Mouse (Mus musculus) CH12.LX (cell line): ENCODE results near the gene Slc13a4. TPM values are rescaled to one million over a fixed set of nuclear protein-coding genes. Genes with fewer than 3 reads are reported as not detected.

Source experiments
- DNase-seq: peaks from one replicate; pipeline ENCODE4 v3.0.0-alpha.2; 2013; ENCODE audit errors: extremely low read depth
- H3K27ac ChIP-seq: 2 replicates; pipeline ENCODE4 v1.5.1; 2012; ENCODE audit warnings: low read depth, mild to moderate bottlenecking, control low read depth, moderate library complexity; ENCODE audit not compliant: insufficient read depth
- H3K27me3 ChIP-seq: replicated peaks from 2 replicates; pipeline ENCODE3; 2012; ENCODE audit warnings: inconsistent platforms
- H3K36me3 ChIP-seq, 2 experiments: replicated peaks in 1 of 2; 2 replicates each; pipeline versions ENCODE3 to v1.6.1; 2012; ENCODE audit warnings: inconsistent platforms in 1 of 2, low read length in 1 of 2, mild to moderate bottlenecking in 1 of 2, mixed read lengths in 1 of 2, moderate library complexity in 1 of 2; ENCODE audit not compliant: control insufficient read depth in 1 of 2, insufficient read depth in 1 of 2
- H3K4me1 ChIP-seq, 2 experiments: 2 replicates each; pipeline ENCODE4 v1.6.1; 2012; ENCODE audit warnings: inconsistent platforms in 1 of 2, moderate library complexity in 1 of 2; ENCODE audit not compliant: insufficient read depth in 2 of 2, control insufficient read depth in 1 of 2
- H3K4me2 ChIP-seq: 2 replicates; pipeline ENCODE4 v1.6.1; 2012; ENCODE audit warnings: low read depth, mild to moderate bottlenecking, control low read depth; ENCODE audit not compliant: poor library complexity, insufficient read depth, severe bottlenecking
- H3K4me3 ChIP-seq, 3 experiments: fragments of 150-350 bp in 1 of 3; sonication (generic) in 1 of 3; replicated peaks in 1 of 3; 2 replicates each; pipeline versions ENCODE3 to v1.5.1; 2011 to 2012; ENCODE audit warnings: low read depth in 2 of 3, low read length in 2 of 3, mild to moderate bottlenecking in 2 of 3, moderate library complexity in 2 of 3, control low read depth in 1 of 3, improper control_type of control experiment in 1 of 3, inconsistent platforms in 1 of 3, mixed read lengths in 1 of 3; ENCODE audit not compliant: poor library complexity in 1 of 3
- H3K79me2 ChIP-seq: replicated peaks from 2 replicates; pipeline ENCODE4 v1.6.1; 2012; ENCODE audit warnings: mild to moderate bottlenecking, moderate library complexity; ENCODE audit not compliant: control insufficient read depth, poor library complexity, insufficient read depth, severe bottlenecking; ENCODE audit errors: extremely low read depth
- H3K9ac ChIP-seq: 2 replicates; pipeline ENCODE4 v1.6.1; 2012; ENCODE audit warnings: low read depth, mild to moderate bottlenecking, control low read depth, moderate library complexity; ENCODE audit not compliant: insufficient read depth
- H3K9me3 ChIP-seq: replicated peaks from 2 replicates; pipeline ENCODE3; 2012; ENCODE audit warnings: low read length, inconsistent platforms, mixed read lengths
- CHD1 ChIP-seq: IDR thresholded peaks from 2 replicates; pipeline ENCODE4 v1.6.1; 2012; ENCODE audit warnings: low read depth, low read length, improper control_type of control experiment, inconsistent platforms
- EP300 ChIP-seq: IDR thresholded peaks from 2 replicates; pipeline ENCODE4 v1.6.1; 2011; ENCODE audit warnings: low read length, improper control_type of control experiment
- GABPA ChIP-seq: IDR thresholded peaks from 2 replicates; pipeline ENCODE4 v1.6.1; 2012; ENCODE audit warnings: low read depth, low read length, improper control_type of control experiment, inconsistent platforms; ENCODE audit not compliant: insufficient replicate concordance
- JUND ChIP-seq: conservative IDR thresholded peaks from 2 replicates; pipeline ENCODE4 v1.6.1; 2011; ENCODE audit warnings: low read depth, low read length, improper control_type of control experiment
- MAFK ChIP-seq: IDR thresholded peaks from 2 replicates; pipeline ENCODE4 v1.6.1; 2011; ENCODE audit warnings: low read length, improper control_type of control experiment; ENCODE audit not compliant: insufficient replicate concordance
- MAZ ChIP-seq: IDR thresholded peaks from 2 replicates; pipeline ENCODE4 v1.6.1; 2012; ENCODE audit warnings: low read depth, mild to moderate bottlenecking, inconsistent platforms, low read length, improper control_type of control experiment, moderate library complexity
- MXI1 ChIP-seq: IDR thresholded peaks from 2 replicates; pipeline ENCODE4 v1.6.1; 2011; ENCODE audit warnings: mild to moderate bottlenecking, low read depth, low read length, improper control_type of control experiment
- MYC ChIP-seq: IDR thresholded peaks from 2 replicates; pipeline ENCODE4 v1.6.1; 2011; ENCODE audit warnings: low read depth, mild to moderate bottlenecking, improper control_type of control experiment, low read length
- PAX5 ChIP-seq: IDR thresholded peaks from 2 replicates; pipeline ENCODE4 v1.6.1; 2012; ENCODE audit warnings: low read length, inconsistent platforms, mixed read lengths
- POLR2A ChIP-seq: IDR thresholded peaks from 2 replicates; pipeline ENCODE4 v1.6.1; 2011; ENCODE audit warnings: low read depth, mild to moderate bottlenecking, improper control_type of control experiment, low read length
- POLR2AphosphoS2 ChIP-seq: IDR thresholded peaks from 2 replicates; pipeline ENCODE4 v1.6.1; 2011; ENCODE audit warnings: low read depth, low read length, improper control_type of control experiment
- RCOR1 ChIP-seq: conservative IDR thresholded peaks from 2 replicates; pipeline ENCODE4 v1.6.1; 2012; ENCODE audit warnings: low read depth, mild to moderate bottlenecking, inconsistent platforms, low read length, improper control_type of control experiment
- SIN3A ChIP-seq: IDR thresholded peaks from 2 replicates; pipeline ENCODE4 v1.6.1; 2012; ENCODE audit warnings: low read length, improper control_type of control experiment, inconsistent platforms
- SMC3 ChIP-seq: IDR thresholded peaks from 2 replicates; pipeline ENCODE4 v1.6.1; 2011; ENCODE audit warnings: low read depth, low read length, improper control_type of control experiment
- TBP ChIP-seq: conservative IDR thresholded peaks from 2 replicates; pipeline ENCODE4 v1.6.1; 2011; ENCODE audit warnings: low read depth, low read length, improper control_type of control experiment
- UBTF ChIP-seq: IDR thresholded peaks from 2 replicates; pipeline ENCODE4 v1.6.1; 2012; ENCODE audit warnings: low read depth, mild to moderate bottlenecking, inconsistent platforms, low read length, improper control_type of control experiment, moderate library complexity
- USF1 ChIP-seq: IDR thresholded peaks from 2 replicates; pipeline ENCODE4 v1.6.1; 2014; ENCODE audit warnings: low read depth, mild to moderate bottlenecking, inconsistent platforms, low read length, improper control_type of control experiment
- USF2 ChIP-seq: conservative IDR thresholded peaks from 2 replicates; pipeline ENCODE4 v1.6.1; 2011; ENCODE audit warnings: low read depth, low read length, improper control_type of control experiment
- ZC3H11A ChIP-seq: IDR thresholded peaks from 2 replicates; pipeline ENCODE4 v1.6.1; 2012; ENCODE audit warnings: low read depth, mild to moderate bottlenecking, inconsistent platforms, low read length, improper control_type of control experiment
- ZKSCAN1 ChIP-seq: IDR thresholded peaks from 2 replicates; pipeline ENCODE4 v1.6.1; 2012; ENCODE audit warnings: low read depth, inconsistent platforms, low read length, improper control_type of control experiment, borderline replicate concordance
- ZMIZ1 ChIP-seq: IDR thresholded peaks from 2 replicates; pipeline ENCODE4 v1.6.1; 2012; ENCODE audit warnings: low read depth, mild to moderate bottlenecking, inconsistent platforms, low read length, improper control_type of control experiment
- ZNF384 ChIP-seq: IDR thresholded peaks from 2 replicates; pipeline ENCODE4 v1.6.1; 2012; ENCODE audit warnings: low read depth, low read length, improper control_type of control experiment, inconsistent platforms
- dilution Hi-C: fragments of 300-500 bp; cut with MboI; formaldehyde crosslinking; loops from 2 replicates; pipeline ENCODE4 v1.14.3; 2020; ENCODE audit warnings: low sequenced_read_pairs; ENCODE audit not compliant: extremely low pct_unique_long_range_greater_than_20kb, extremely low pct_ligation_motif_present
- in situ Hi-C: fragments of 300-500 bp; cut with MboI; formaldehyde crosslinking; loops from 3 replicates; pipeline ENCODE4 v1.14.3; 2019; ENCODE audit warnings: low sequenced_read_pairs, low pct_ligation_motif_present, low pct_unique_long_range_greater_than_20kb, mixed read lengths
- polyA plus RNA-seq: library from polyadenylated mRNA; unstranded; fragments of >175 nt; gene quantifications from 2 replicates; pipeline ENCODE4 v1.2.1, GENCODE M21; 2012; ENCODE audit warnings: low read depth; ENCODE audit not compliant: insufficient read length
- total RNA-seq, 2 experiments: library from RNA; depleted of rRNA; stranded (reverse); fragments of 300-350 nt in 1 of 2; fragments of >200 nt in 1 of 2; gene quantifications; 2 replicates each; pipeline ENCODE4 v1.2.3; 2012 to 2014

Slc13a4 gene
- total and polyA plus RNA-seq, 3 experiments = not detected

- in situ Hi-C loops = no loop called here
- H3K9ac ChIP-seq = no peak overlapping the region
- no peak overlapping the region for H3K4me3 ChIP-seq
- H3K79me2 ChIP-seq = no peaks in the 10 kb centered on the region
- no peak for DNase-seq
- no peak overlapping the region for H3K27ac ChIP-seq
- dilution Hi-C loops = no loop called here
- H3K4me2 ChIP-seq = peak overlapping the region; percentile 16; the same call in 1 of the 2 replicates
- no peaks in the 10 kb centered on the region for H3K9me3 ChIP-seq
- H3K4me1 ChIP-seq = no peaks in the 10 kb centered on the region
- H3K27me3 ChIP-seq = no peaks in the 10 kb centered on the region
- no peaks in the 10 kb centered on the region for H3K36me3 ChIP-seq
- no peak for TF ChIP-seq USF1
- no peak for TF ChIP-seq EP300
- TF ChIP-seq ZKSCAN1 = no peak
Observed at GRCm38 (mm10) chr6:35279306-35279705, 28.6 kb downstream of the Slc13a4 start.

- Histone ChIP-seq H3K4me1 (no peaks in the 10 kb centered on the region), H3K9me3 (no peaks in the 10 kb centered on the region), H3K36me3 (no peaks in the 10 kb centered on the region), H3K27ac (no peak overlapping the region), H3K27me3 (no peaks in the 10 kb centered on the region), H3K4me2 (no peak overlapping the region), H3K79me2 (no peaks in the 10 kb centered on the region), H3K4me3 (no peak overlapping the region), H3K9ac (no peak overlapping the region)
- TF ChIP-seq USF2 = no peak
- TF ChIP-seq SIN3A = no peak
- TF ChIP-seq JUND = no peak
- TF ChIP-seq POLR2A = no peak
- no peak for TF ChIP-seq TBP
- no peak for TF ChIP-seq UBTF
- TF ChIP-seq MXI1 = no peak
- no peak for TF ChIP-seq MAZ
- no peak for TF ChIP-seq GABPA
- no peak for TF ChIP-seq ZNF384
- TF ChIP-seq RCOR1 = no peak
- TF ChIP-seq ZC3H11A = no peak
- TF ChIP-seq PAX5 = no peak
- no peak for TF ChIP-seq SMC3
- no peak for TF ChIP-seq ZMIZ1
- TF ChIP-seq CHD1 = no peak
- TF ChIP-seq MAFK = no peak
- no peak for TF ChIP-seq MYC
- TF ChIP-seq POLR2AphosphoS2 = no peak
- in situ Hi-C loops (no loop called here), dilution Hi-C loops (no loop called here)
- no peak for DNase-seq
Observed at GRCm38 (mm10) chr6:35277903-35278587, 29.9 kb downstream of the Slc13a4 start.
